Mouse (Mus musculus) cerebellum, postnatal 10 days (tissue): ENCODE data around the gene Trap1a.
"Not testable (repeated sequence)": the region's sequence is repeated elsewhere in the genome, so short reads cannot be mapped to it uniquely, and the experiment has no call there.

Experiments
- DNase-seq, 2 experiments: peaks; one replicate each; pipeline ENCODE4 v3.0.0; 2021; ENCODE audit warnings: mixed read lengths in 2 of 2

Gene Trap1a

DNA sequence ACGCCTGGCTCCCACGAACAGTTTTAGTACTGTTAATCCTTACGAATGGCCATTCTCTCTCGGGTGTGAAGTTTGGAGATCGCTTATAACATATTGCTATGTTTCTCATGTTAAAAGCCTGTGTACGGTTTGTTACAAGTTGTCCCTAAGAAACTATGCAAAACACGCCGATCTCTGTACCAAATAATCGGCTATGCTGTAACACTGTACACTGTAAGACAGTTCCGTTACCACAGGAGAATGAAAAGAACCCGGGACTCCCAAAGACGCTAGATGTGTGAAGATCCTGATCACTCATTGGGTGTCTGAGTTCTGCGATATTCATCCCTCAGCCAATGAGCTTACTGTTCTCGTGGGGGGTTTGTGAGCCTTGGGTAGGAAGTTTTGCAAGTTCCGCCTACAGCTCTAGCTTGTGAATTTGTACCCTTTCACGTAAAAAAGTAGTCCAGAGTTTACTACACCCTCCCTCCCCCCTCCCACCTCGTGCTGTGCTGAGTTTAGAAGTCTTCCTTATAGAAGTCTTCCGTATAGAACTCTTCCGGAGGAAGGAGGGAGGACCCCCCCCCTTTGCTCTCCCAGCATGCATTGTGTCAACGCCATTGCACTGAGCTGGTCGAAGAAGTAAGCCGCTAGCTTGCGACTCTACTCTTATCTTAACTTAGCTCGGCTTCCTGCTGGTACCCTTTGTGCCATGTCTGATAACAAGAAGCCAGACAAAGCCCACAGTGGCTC, at the start of gene Trap1a:
Gene Trap1a, plus strand, starts transcription at position 421 of the 732 bp plus-strand sequence.
- no peak for DNase-seq

- DNase-seq = no peak
Observed at GRCm38 (mm10) chrX:139293114-139293513, 40.4 kb upstream of the Trap1a start.

DNA sequence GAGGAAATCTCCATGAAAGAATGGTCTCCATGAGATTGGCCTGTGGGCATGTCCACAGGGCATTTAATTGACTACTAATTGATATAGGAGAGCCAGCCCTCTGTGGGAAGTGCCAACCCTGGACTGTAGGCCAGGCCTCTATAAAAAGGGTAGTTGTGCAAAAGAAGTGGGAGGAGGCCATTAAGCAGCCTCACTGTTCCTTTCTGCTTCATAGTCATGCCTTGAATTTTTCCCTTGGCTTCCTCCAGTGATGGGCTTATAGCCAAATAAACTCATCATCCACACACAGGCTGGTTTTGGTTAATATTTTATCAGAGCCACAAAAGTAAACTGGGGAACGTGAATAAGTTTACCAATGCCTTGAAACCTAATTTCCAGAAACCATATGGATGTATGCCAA, 38.2 kb upstream of the Trap1a start:
- no peak for DNase-seq

- not testable (repeated sequence) for DNase-seq
Observed at GRCm38 (mm10) chrX:139317356-139317755, 16.1 kb upstream of the Trap1a start.

GRCm38 (mm10) chrX:139332583-139332982, 900 bp upstream of the Trap1a start:
- DNase-seq = no peak

DNA sequence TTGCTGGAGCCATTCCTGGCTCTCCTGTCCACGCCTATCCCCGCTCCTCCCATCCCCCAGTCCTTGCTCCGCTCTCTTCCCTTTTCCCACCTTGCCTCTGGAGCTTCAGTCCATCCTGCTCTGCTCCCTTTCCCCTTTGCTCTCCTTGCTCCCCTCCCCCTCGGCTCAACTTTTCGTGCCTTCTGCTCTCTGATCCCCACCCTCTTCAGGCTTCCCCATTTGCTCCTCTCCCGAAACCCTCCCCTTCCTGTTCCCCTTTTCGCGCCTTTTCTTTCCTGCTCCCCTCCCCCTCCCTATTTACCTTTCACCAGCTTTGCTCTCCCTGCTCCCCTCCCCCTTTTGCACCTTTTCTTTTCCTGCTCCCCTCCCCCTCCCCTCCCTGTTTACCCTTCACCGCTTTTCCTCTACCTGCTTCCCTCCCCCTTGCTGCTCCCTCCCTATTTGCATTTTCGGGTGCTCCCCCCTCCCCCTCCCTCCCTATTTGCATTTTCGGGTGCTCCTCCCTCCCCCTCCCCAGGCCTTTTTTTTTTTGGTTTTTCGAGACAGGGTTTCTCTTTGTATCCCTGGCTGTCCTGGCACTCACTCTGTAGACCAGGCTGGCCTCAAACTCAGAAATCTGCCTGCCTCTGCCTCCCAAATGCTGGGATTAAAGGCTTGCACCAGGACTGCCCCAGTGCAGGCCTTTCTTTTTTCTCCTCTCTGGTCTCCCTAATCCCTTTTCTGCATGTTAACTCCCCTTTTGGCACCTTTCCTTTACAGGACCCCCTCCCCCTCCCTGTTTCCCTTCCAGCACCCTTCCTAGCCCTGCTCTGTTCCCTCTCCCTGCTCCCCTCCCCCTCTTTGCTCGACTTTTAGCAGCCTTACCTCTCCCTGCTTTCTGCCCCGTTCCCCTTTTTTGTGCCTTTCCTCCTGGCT, 1.3 kb downstream of the Trap1a start:
- peak in 1 of 2 experiments; percentile 4 for DNase-seq

- DNase-seq = peak in 1 of 2 experiments; percentile 2
Observed at GRCm38 (mm10) chrX:139335419-139336074, 2.1 kb downstream of the Trap1a start.

DNA sequence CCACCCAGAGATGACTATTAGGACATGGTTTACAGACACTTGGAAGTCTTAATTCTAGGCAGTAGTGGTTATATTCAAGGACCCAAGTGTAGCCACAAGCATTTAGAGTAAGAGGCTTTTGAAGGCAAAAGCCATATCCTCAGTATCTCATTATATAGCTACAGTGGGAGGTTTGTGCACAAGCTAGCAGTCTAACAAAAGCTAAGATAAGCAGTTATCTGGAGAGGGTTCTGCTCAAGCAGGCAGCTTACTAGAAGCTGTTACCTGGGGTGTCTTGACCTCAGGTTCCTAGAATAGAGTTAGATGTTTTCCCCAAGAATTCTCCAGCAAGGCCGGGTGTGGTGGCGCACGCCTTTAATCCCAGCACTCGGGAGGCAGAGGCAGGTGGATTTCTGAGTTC, 6.1 kb downstream of the Trap1a start:
- no peak for DNase-seq

GRCm38 (mm10) chrX:139341185-139341584, 7.7 kb downstream of the Trap1a start:
- no peak for DNase-seq

GRCm38 (mm10) chrX:139352192-139352772, 18.8 kb downstream of the Trap1a start:
- peak; percentile 39 to 40 for DNase-seq

DNA sequence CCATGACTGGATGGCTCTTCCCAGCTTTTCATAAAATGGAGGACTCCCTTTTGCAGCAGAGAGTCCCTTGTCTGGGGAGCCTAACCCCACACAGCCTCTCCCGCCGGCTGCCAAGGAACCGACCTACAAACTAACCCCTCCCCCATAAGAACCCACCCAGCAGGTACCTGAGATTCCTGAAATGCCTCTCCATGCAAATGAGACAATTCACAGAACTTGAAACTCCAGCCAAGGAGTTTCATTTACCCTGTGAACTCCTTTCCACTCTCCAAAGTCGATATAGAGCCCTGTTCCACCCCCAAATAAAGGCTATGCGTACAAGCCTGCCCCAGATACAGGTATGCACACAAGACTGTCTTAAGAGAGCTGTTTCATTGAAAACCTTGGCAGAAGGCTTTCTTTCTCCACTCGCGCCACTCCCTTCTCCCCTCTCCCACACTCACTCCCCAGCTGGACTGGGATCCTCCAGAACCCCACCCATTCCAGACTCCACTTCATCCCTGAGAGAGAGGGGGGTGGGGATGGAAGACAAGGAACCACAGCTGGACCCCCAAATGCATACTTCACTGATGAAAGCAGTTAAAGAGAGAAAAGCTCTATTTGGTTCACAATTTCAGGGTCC, 24.3 kb downstream of the Trap1a start:
- no peak for DNase-seq

DNA sequence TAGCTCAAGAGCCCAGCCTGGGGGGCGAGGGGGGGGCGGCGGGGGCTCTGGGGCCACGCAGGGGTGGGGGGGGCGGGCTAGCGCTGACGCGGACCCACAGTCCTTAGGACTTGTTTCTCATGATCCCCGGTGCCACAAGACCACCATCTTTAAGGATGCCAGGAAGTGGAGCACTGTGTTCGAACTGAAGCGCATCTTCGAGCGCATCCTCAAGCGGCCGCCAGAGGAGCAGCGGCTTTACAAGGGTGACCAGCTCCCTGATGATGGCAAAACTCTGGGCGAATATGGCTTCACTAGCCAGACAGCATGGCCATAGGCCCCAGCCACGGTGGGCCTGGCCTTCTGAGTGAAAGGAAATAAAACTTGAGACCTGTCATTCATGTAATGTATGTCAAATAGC, 24.9 kb downstream of the Trap1a start:
- DNase-seq = no peak

- DNase-seq = no peak
Observed at GRCm38 (mm10) chrX:139366837-139367528, 33.5 kb downstream of the Trap1a start.

GRCm38 (mm10) chrX:139367529-139367908, 34.0 kb downstream of the Trap1a start:
- DNase-seq = no peak

DNA sequence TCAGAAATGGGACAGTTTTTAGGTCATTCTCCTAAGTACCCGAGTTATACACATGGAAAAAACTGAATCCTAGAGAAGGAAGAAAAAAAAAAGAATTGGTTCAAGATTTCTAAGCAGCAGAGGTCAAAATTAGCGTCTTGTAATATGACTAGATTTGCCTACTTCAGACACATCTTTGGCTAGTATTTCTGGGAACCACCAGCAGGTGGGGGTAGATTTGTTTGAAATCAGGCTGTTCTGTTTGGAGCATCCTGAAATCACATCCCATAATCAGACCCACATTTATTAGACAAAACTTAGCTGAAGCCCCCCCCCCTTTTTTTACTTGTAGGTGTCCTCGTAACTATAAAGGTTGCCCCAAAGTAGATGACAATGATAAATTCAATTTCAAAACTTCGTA, 35.6 kb downstream of the Trap1a start:
- DNase-seq = peak; percentile 46

DNA sequence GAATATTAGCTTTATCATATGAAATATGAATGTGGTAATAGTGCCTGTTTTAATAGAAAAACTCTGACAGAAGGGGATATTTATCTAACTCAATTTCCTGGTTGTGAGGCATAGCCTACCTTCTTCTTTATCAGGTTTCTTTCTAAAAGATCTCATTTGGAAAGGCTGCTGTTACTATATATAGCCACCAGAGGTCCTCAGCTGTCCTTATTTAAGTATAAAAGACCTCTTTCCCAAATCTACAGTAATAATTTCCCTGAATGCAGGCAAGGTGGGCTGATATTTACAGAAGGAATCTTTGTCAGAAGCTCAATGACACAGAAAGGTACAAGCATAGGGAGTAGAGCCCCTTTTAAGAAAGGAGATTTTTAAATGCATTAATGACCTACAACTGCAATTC, 39.2 kb downstream of the Trap1a start:
- DNase-seq = peak in 1 of 2 experiments; percentile 32
